Mouse (Mus musculus) intestine, embryonic 16.5 days (tissue): ENCODE data around the gene Tmem221. TPM values are rescaled to one million over a fixed set of nuclear protein-coding genes. Genes with fewer than 3 reads are reported as not detected.
"Not testable (repeated sequence)": the region's sequence is repeated elsewhere in the genome, so short reads cannot be mapped to it uniquely, and the experiment has no call there.

Source experiments
- ATAC-seq: fragments of 200-750 bp; cut with Nextera tagmentation; 2 replicates; pipeline ENCODE4 v1.8.0; 2017; ENCODE audit warnings: moderate TSS enrichment, moderate library complexity
- H3K27ac ChIP-seq: fragments of 300-500 bp; sonication (generic); 2 replicates; pipeline ENCODE4 v1.5.1; 2014; ENCODE audit warnings: mild to moderate bottlenecking, low read length
- H3K27me3 ChIP-seq: fragments of 300-500 bp; sonication (generic); replicated peaks from 2 replicates; pipeline ENCODE4 v1.6.1; 2014; ENCODE audit warnings: low read length, control low read depth, mixed read lengths; ENCODE audit not compliant: control insufficient read depth, insufficient read depth
- H3K36me3 ChIP-seq: fragments of 300-500 bp; sonication (generic); 2 replicates; pipeline ENCODE4 v1.6.1; 2014; ENCODE audit warnings: low read length, control low read depth; ENCODE audit not compliant: control insufficient read depth, insufficient read depth
- H3K4me1 ChIP-seq: fragments of 300-500 bp; sonication (generic); 2 replicates; pipeline ENCODE4 v1.6.1; 2014; ENCODE audit warnings: low read length, control low read depth, mixed read lengths; ENCODE audit not compliant: control insufficient read depth, insufficient read depth
- H3K4me2 ChIP-seq: fragments of 300-500 bp; sonication (generic); 2 replicates; pipeline ENCODE4 v1.6.1; 2014; ENCODE audit warnings: low read depth, low read length, control low read depth
- H3K4me3 ChIP-seq: fragments of 300-500 bp; sonication (generic); 2 replicates; pipeline ENCODE4 v1.5.1; 2014; ENCODE audit warnings: mild to moderate bottlenecking, low read length
- H3K9ac ChIP-seq: fragments of 300-500 bp; sonication (generic); 2 replicates; pipeline ENCODE4 v1.6.1; 2014; ENCODE audit warnings: low read depth, low read length
- H3K9me3 ChIP-seq: fragments of 300-500 bp; sonication (generic); 2 replicates; pipeline ENCODE4 v1.6.1; 2016; ENCODE audit warnings: low read length, control low read depth; ENCODE audit not compliant: control insufficient read depth
- WGBS: fragments of 180-500 bp; shearing (Covaris S2); extraction: QIAGEN DNeasy Blood & Tissue Kit; methylation state at CpG from one replicate; pipeline ENCODE4 v1.1.7; 2014; 5-methylcytosine and 5-hydroxymethylcytosine counted together
- polyA plus RNA-seq: library from polyadenylated mRNA; unstranded; fragments of >200 nt; fragmentation: Nextera tagmentation; extraction: Ambion mirVana; gene quantifications from 2 replicates; pipeline ENCODE4 v1.2.1, GENCODE M21; 2015

The Tmem221 gene
- polyA plus RNA-seq, 1 experiment from 2014 or later: 1.8 TPM

- H3K4me2 ChIP-seq: peak within 1 kb of the TSS; percentile 88
- no peaks in the 10 kb centered on the region for H3K27me3 ChIP-seq
- H3K4me3 ChIP-seq: peak within 1 kb of the TSS; percentile 82
- H3K36me3 ChIP-seq: peaks cover 8% of the 10 kb centered on the region
- no peaks in the 10 kb centered on the region for H3K9me3 ChIP-seq
- under 1% methylated on average over 55 of the region's 55 CpGs for WGBS
- ATAC-seq: peak; percentile 95
- peaks cover 12% of the 10 kb centered on the region for H3K4me1 ChIP-seq
- H3K9ac ChIP-seq: peak within 1 kb of the TSS; percentile 79
- peak within 1 kb of the TSS; percentile 82 for H3K27ac ChIP-seq
Measured at GRCm38 (mm10) chr8:71542632-71543343, 15.9 kb downstream of the Tmem221 start, which contains the start of gene Mvb12a. Gene Mvb12a (plus strand): TSS chr8:71542922.

- peaks cover 12% of the 10 kb centered on the region for H3K4me1 ChIP-seq
- no peaks in the 10 kb centered on the region for H3K9me3 ChIP-seq
- no peaks in the 10 kb centered on the region for H3K27me3 ChIP-seq
- 4% methylated on average over 37 of the region's 37 CpGs for WGBS
- H3K4me3 ChIP-seq: peak within 1 kb of the TSS; percentile 52
- peak within 1 kb of the TSS; percentile 72 for H3K27ac ChIP-seq
- peak within 1 kb of the TSS; percentile 73 for H3K9ac ChIP-seq
- H3K4me2 ChIP-seq: peak within 1 kb of the TSS; percentile 68
- peak; percentile 94 for ATAC-seq
- H3K36me3 ChIP-seq: no peaks in the 10 kb centered on the region
Measured at GRCm38 (mm10) chr8:71537028-71537867, 21.4 kb downstream of the Tmem221 start, which contains the start of gene Bst2. Gene Bst2 (minus strand): TSS chr8:71537456.

GRCm38 (mm10) chr8:71535663-71536062, 23.0 kb downstream of the Tmem221 start:
- Histone ChIP-seq H3K4me1 (peaks cover 12% of the 10 kb centered on the region), H3K27me3 (no peaks in the 10 kb centered on the region), H3K27ac (no peak overlapping the region), H3K9me3 (no peaks in the 10 kb centered on the region), H3K4me3 (no peak overlapping the region), H3K9ac (no peak overlapping the region), H3K36me3 (no peaks in the 10 kb centered on the region), H3K4me2 (no peak overlapping the region)
- ATAC-seq: no peak
- 59% methylated on average over 5 of the region's 5 CpGs for whole genome bisulfite sequencing

- 41% methylated on average over 3 of the region's 3 CpGs for WGBS
- H3K27ac ChIP-seq: no peak overlapping the region
- ATAC-seq: no peak
Measured at GRCm38 (mm10) chr8:71534263-71534810, 24.3 kb downstream of the Tmem221 start.

GRCm38 (mm10) chr8:71530735-71531467, 27.8 kb downstream of the Tmem221 start:
- not testable (repeated sequence) for H3K4me3 ChIP-seq, H3K9ac ChIP-seq, H3K4me2 ChIP-seq, ATAC-seq, H3K36me3 ChIP-seq, H3K27ac ChIP-seq, H3K4me1 ChIP-seq, H3K9me3 ChIP-seq, H3K27me3 ChIP-seq
- WGBS: 66% methylated on average over 5 of the region's 12 CpGs

More at GRCm38 (mm10) chr8:71534263-71534810, 24.3 kb downstream of the Tmem221 start:
- Histone ChIP-seq H3K4me1 (peaks cover 12% of the 10 kb centered on the region), H3K27me3 (no peaks in the 10 kb centered on the region), H3K9ac (no peak overlapping the region), H3K9me3 (no peaks in the 10 kb centered on the region), H3K4me3 (no peak overlapping the region), H3K36me3 (no peaks in the 10 kb centered on the region), H3K4me2 (no peak overlapping the region)

- peak overlapping the region; percentile 63 for H3K27ac ChIP-seq
- peak; percentile 62 for ATAC-seq
- WGBS: 75% methylated on average over 11 of the region's 11 CpGs
Measured at GRCm38 (mm10) chr8:71528362-71529073, 30.2 kb downstream of the Tmem221 start.

GRCm38 (mm10) chr8:71527162-71527870, 31.4 kb downstream of the Tmem221 start:
- 57% methylated on average over 3 of the region's 3 CpGs for WGBS
- H3K9ac ChIP-seq: no peak overlapping the region
- ATAC-seq: no peak
- peak overlapping the region; percentile 50 for H3K27ac ChIP-seq
- no peak overlapping the region for H3K4me3 ChIP-seq
- H3K27me3 ChIP-seq: peaks cover 20% of the 10 kb centered on the region
- peaks cover 3% of the 10 kb centered on the region; the same call in 1 of the 2 replicates for H3K4me1 ChIP-seq
- no peaks in the 10 kb centered on the region for H3K9me3 ChIP-seq
- H3K36me3 ChIP-seq: no peaks in the 10 kb centered on the region
- no peak overlapping the region for H3K4me2 ChIP-seq

More at GRCm38 (mm10) chr8:71528362-71529073, 30.2 kb downstream of the Tmem221 start:
- Histone ChIP-seq H3K27me3 (peaks cover 20% of the 10 kb centered on the region), H3K4me1 (peaks cover 3% of the 10 kb centered on the region; the same call in 1 of the 2 replicates), H3K4me3 (no peak overlapping the region), H3K9ac (no peak overlapping the region), H3K36me3 (no peaks in the 10 kb centered on the region), H3K4me2 (no peak overlapping the region), H3K9me3 (no peaks in the 10 kb centered on the region)

GRCm38 (mm10) chr8:71526272-71526671, 32.4 kb downstream of the Tmem221 start:
- H3K27me3 ChIP-seq: peaks cover 20% of the 10 kb centered on the region
- 29% methylated on average over 6 of the region's 6 CpGs for WGBS
- no peak overlapping the region for H3K9ac ChIP-seq
- H3K9me3 ChIP-seq: no peaks in the 10 kb centered on the region
- H3K27ac ChIP-seq: peak overlapping the region; percentile 50; the same call in 1 of the 2 replicates
- peaks cover 3% of the 10 kb centered on the region; the same call in 1 of the 2 replicates for H3K4me1 ChIP-seq
- H3K36me3 ChIP-seq: no peaks in the 10 kb centered on the region
- no peak for ATAC-seq
- H3K4me2 ChIP-seq: no peak overlapping the region
- no peak overlapping the region for H3K4me3 ChIP-seq
